Mouse (Mus musculus) liver, adult 2 months (tissue): ENCODE measurements around the gene BC016579.

ENCODE experiments used
- CTCF ChIP-seq: fragments of 200-500 bp; IDR thresholded peaks from 2 replicates; pipeline ENCODE4 v1.5.1; 2011; ENCODE audit warnings: low read depth, low read length, control low read depth
- POLR2A ChIP-seq: fragments of 200-500 bp; IDR thresholded peaks from 2 replicates; pipeline ENCODE4 v1.6.1; 2011; ENCODE audit warnings: low read length, control low read depth; ENCODE audit not compliant: insufficient read depth; ENCODE audit errors: extremely low read depth

DNA sequence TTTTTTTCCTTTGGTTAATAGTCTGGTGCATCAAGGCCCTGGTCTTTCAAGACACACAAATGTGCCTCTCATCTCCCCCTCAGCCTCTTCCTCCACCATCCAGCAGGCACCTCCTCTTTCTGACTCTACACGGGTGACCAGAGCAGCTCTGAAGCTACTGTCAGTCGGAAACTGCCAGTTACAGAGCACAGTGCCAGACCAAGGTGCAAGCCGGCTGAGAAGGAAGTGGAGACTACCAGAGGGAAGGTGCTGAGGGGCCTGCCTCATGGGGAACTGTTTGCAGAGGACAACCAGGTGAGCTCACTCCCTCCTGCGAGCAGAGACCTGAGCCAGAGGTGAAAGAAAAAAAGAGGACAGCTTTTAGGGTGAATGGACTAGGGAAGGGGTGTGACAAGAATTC is 43.6 kb downstream of the BC016579 start, which contains the start of gene Gcsam:
- no peak for TF ChIP-seq CTCF
- no peak for TF ChIP-seq POLR2A
